Mouse (Mus musculus) CH12.LX (cell line): ENCODE measurements at regions not wholly inside any gene's neighbourhood (a gene's known extent, or its start where the extent isn't known, plus 50 kb on each side); places are given as distances from the start of the nearest gene placed in this dataset.

Source experiments
- DNase-seq: peaks from one replicate; pipeline ENCODE4 v3.0.0-alpha.2; 2013; ENCODE audit errors: extremely low read depth
- H3K27ac ChIP-seq: 2 replicates; pipeline ENCODE4 v1.5.1; 2012; ENCODE audit warnings: low read depth, mild to moderate bottlenecking, control low read depth, moderate library complexity; ENCODE audit not compliant: insufficient read depth
- H3K27me3 ChIP-seq: replicated peaks from 2 replicates; pipeline ENCODE3; 2012; ENCODE audit warnings: inconsistent platforms
- H3K36me3 ChIP-seq, 2 experiments: replicated peaks in 1 of 2; 2 replicates each; pipeline versions ENCODE3 to v1.6.1; 2012; ENCODE audit warnings: inconsistent platforms in 1 of 2, low read length in 1 of 2, mild to moderate bottlenecking in 1 of 2, mixed read lengths in 1 of 2, moderate library complexity in 1 of 2; ENCODE audit not compliant: control insufficient read depth in 1 of 2, insufficient read depth in 1 of 2
- H3K4me1 ChIP-seq, 2 experiments: 2 replicates each; pipeline ENCODE4 v1.6.1; 2012; ENCODE audit warnings: inconsistent platforms in 1 of 2, moderate library complexity in 1 of 2; ENCODE audit not compliant: insufficient read depth in 2 of 2, control insufficient read depth in 1 of 2
- H3K4me2 ChIP-seq: 2 replicates; pipeline ENCODE4 v1.6.1; 2012; ENCODE audit warnings: low read depth, mild to moderate bottlenecking, control low read depth; ENCODE audit not compliant: poor library complexity, insufficient read depth, severe bottlenecking
- H3K4me3 ChIP-seq, 3 experiments: fragments of 150-350 bp in 1 of 3; sonication (generic) in 1 of 3; replicated peaks in 1 of 3; 2 replicates each; pipeline versions ENCODE3 to v1.5.1; 2011 to 2012; ENCODE audit warnings: low read depth in 2 of 3, low read length in 2 of 3, mild to moderate bottlenecking in 2 of 3, moderate library complexity in 2 of 3, control low read depth in 1 of 3, improper control_type of control experiment in 1 of 3, inconsistent platforms in 1 of 3, mixed read lengths in 1 of 3; ENCODE audit not compliant: poor library complexity in 1 of 3
- H3K79me2 ChIP-seq: replicated peaks from 2 replicates; pipeline ENCODE4 v1.6.1; 2012; ENCODE audit warnings: mild to moderate bottlenecking, moderate library complexity; ENCODE audit not compliant: control insufficient read depth, poor library complexity, insufficient read depth, severe bottlenecking; ENCODE audit errors: extremely low read depth
- H3K9ac ChIP-seq: 2 replicates; pipeline ENCODE4 v1.6.1; 2012; ENCODE audit warnings: low read depth, mild to moderate bottlenecking, control low read depth, moderate library complexity; ENCODE audit not compliant: insufficient read depth
- H3K9me3 ChIP-seq: replicated peaks from 2 replicates; pipeline ENCODE3; 2012; ENCODE audit warnings: low read length, inconsistent platforms, mixed read lengths
- BHLHE40 ChIP-seq: IDR thresholded peaks from 2 replicates; pipeline ENCODE4 v1.6.1; 2011; ENCODE audit warnings: mild to moderate bottlenecking, low read depth, low read length, improper control_type of control experiment
- CHD1 ChIP-seq: IDR thresholded peaks from 2 replicates; pipeline ENCODE4 v1.6.1; 2012; ENCODE audit warnings: low read depth, low read length, improper control_type of control experiment, inconsistent platforms
- CHD2 ChIP-seq: IDR thresholded peaks from 2 replicates; pipeline ENCODE4 v1.6.1; 2011; ENCODE audit warnings: low read length, improper control_type of control experiment
- CTCF ChIP-seq, 2 experiments: IDR thresholded peaks in 1 of 2; conservative IDR thresholded peaks in 1 of 2; 2 replicates each; pipeline ENCODE4 v1.5.1; 2011 to 2012; ENCODE audit warnings: low read depth in 2 of 2, low read length in 2 of 2, improper control_type of control experiment in 1 of 2, inconsistent platforms in 1 of 2, mild to moderate bottlenecking in 1 of 2, moderate library complexity in 1 of 2
- E2F4 ChIP-seq: IDR thresholded peaks from 2 replicates; pipeline ENCODE4 v1.6.1; 2011; ENCODE audit warnings: low read depth, low read length, improper control_type of control experiment; ENCODE audit not compliant: insufficient replicate concordance
- ELF1 ChIP-seq: IDR thresholded peaks from 2 replicates; pipeline ENCODE4 v1.6.1; 2014; ENCODE audit warnings: low read depth, mild to moderate bottlenecking, inconsistent platforms, low read length, improper control_type of control experiment
- EP300 ChIP-seq: IDR thresholded peaks from 2 replicates; pipeline ENCODE4 v1.6.1; 2011; ENCODE audit warnings: low read length, improper control_type of control experiment
- ETS1 ChIP-seq: conservative IDR thresholded peaks from 2 replicates; pipeline ENCODE4 v1.6.1; 2012; ENCODE audit warnings: low read depth, mild to moderate bottlenecking, inconsistent platforms, low read length, improper control_type of control experiment, moderate library complexity
- GABPA ChIP-seq: IDR thresholded peaks from 2 replicates; pipeline ENCODE4 v1.6.1; 2012; ENCODE audit warnings: low read depth, low read length, improper control_type of control experiment, inconsistent platforms; ENCODE audit not compliant: insufficient replicate concordance
- HCFC1 ChIP-seq: IDR thresholded peaks from 2 replicates; pipeline ENCODE4 v1.6.1; 2012; ENCODE audit warnings: low read depth, mild to moderate bottlenecking, inconsistent platforms, low read length, improper control_type of control experiment
- IRF4 ChIP-seq: IDR thresholded peaks from 2 replicates; pipeline ENCODE4 v1.6.1; 2014; ENCODE audit warnings: low read depth, mild to moderate bottlenecking, inconsistent platforms, low read length, improper control_type of control experiment
- JUN ChIP-seq: IDR thresholded peaks from 2 replicates; pipeline ENCODE4 v1.6.1; 2011; ENCODE audit warnings: low read depth, mild to moderate bottlenecking, low read length, improper control_type of control experiment, moderate library complexity; ENCODE audit not compliant: insufficient read depth
- JUND ChIP-seq: conservative IDR thresholded peaks from 2 replicates; pipeline ENCODE4 v1.6.1; 2011; ENCODE audit warnings: low read depth, low read length, improper control_type of control experiment
- KAT2A ChIP-seq: IDR thresholded peaks from 2 replicates; pipeline ENCODE4 v1.6.1; 2012; ENCODE audit warnings: low read length, improper control_type of control experiment, inconsistent platforms; ENCODE audit not compliant: insufficient replicate concordance
- MAFK ChIP-seq: IDR thresholded peaks from 2 replicates; pipeline ENCODE4 v1.6.1; 2011; ENCODE audit warnings: low read length, improper control_type of control experiment; ENCODE audit not compliant: insufficient replicate concordance
- MAX ChIP-seq: IDR thresholded peaks from 2 replicates; pipeline ENCODE4 v1.6.1; 2011; ENCODE audit warnings: low read length, improper control_type of control experiment
- MAZ ChIP-seq: IDR thresholded peaks from 2 replicates; pipeline ENCODE4 v1.6.1; 2012; ENCODE audit warnings: low read depth, mild to moderate bottlenecking, inconsistent platforms, low read length, improper control_type of control experiment, moderate library complexity
- MEF2A ChIP-seq: IDR thresholded peaks from 2 replicates; pipeline ENCODE4 v1.6.1; 2014; ENCODE audit warnings: low read depth, mild to moderate bottlenecking, inconsistent platforms, low read length, improper control_type of control experiment, borderline replicate concordance
- MXI1 ChIP-seq: IDR thresholded peaks from 2 replicates; pipeline ENCODE4 v1.6.1; 2011; ENCODE audit warnings: mild to moderate bottlenecking, low read depth, low read length, improper control_type of control experiment
- MYC ChIP-seq: IDR thresholded peaks from 2 replicates; pipeline ENCODE4 v1.6.1; 2011; ENCODE audit warnings: low read depth, mild to moderate bottlenecking, improper control_type of control experiment, low read length
- NELFE ChIP-seq: IDR thresholded peaks from 2 replicates; pipeline ENCODE4 v1.6.1; 2011; ENCODE audit warnings: low read depth, low read length, improper control_type of control experiment
- NRF1 ChIP-seq: IDR thresholded peaks from 2 replicates; pipeline ENCODE4 v1.6.1; 2014; ENCODE audit warnings: low read depth, mild to moderate bottlenecking, inconsistent platforms, low read length, improper control_type of control experiment, moderate library complexity
- PAX5 ChIP-seq: IDR thresholded peaks from 2 replicates; pipeline ENCODE4 v1.6.1; 2012; ENCODE audit warnings: low read length, inconsistent platforms, mixed read lengths
- POLR2A ChIP-seq: IDR thresholded peaks from 2 replicates; pipeline ENCODE4 v1.6.1; 2011; ENCODE audit warnings: low read depth, mild to moderate bottlenecking, improper control_type of control experiment, low read length
- POLR2AphosphoS2 ChIP-seq: IDR thresholded peaks from 2 replicates; pipeline ENCODE4 v1.6.1; 2011; ENCODE audit warnings: low read depth, low read length, improper control_type of control experiment
- RAD21 ChIP-seq: IDR thresholded peaks from 2 replicates; pipeline ENCODE4 v1.6.1; 2011; ENCODE audit warnings: low read depth, mild to moderate bottlenecking, low read length, improper control_type of control experiment, moderate library complexity
- RCOR1 ChIP-seq: conservative IDR thresholded peaks from 2 replicates; pipeline ENCODE4 v1.6.1; 2012; ENCODE audit warnings: low read depth, mild to moderate bottlenecking, inconsistent platforms, low read length, improper control_type of control experiment
- SIN3A ChIP-seq: IDR thresholded peaks from 2 replicates; pipeline ENCODE4 v1.6.1; 2012; ENCODE audit warnings: low read length, improper control_type of control experiment, inconsistent platforms
- SMC3 ChIP-seq: IDR thresholded peaks from 2 replicates; pipeline ENCODE4 v1.6.1; 2011; ENCODE audit warnings: low read depth, low read length, improper control_type of control experiment
- TBP ChIP-seq: conservative IDR thresholded peaks from 2 replicates; pipeline ENCODE4 v1.6.1; 2011; ENCODE audit warnings: low read depth, low read length, improper control_type of control experiment
- TCF12 ChIP-seq: IDR thresholded peaks from 2 replicates; pipeline ENCODE4 v1.6.1; 2014; ENCODE audit warnings: low read depth, mild to moderate bottlenecking, inconsistent platforms, low read length, improper control_type of control experiment
- UBTF ChIP-seq: IDR thresholded peaks from 2 replicates; pipeline ENCODE4 v1.6.1; 2012; ENCODE audit warnings: low read depth, mild to moderate bottlenecking, inconsistent platforms, low read length, improper control_type of control experiment, moderate library complexity
- USF1 ChIP-seq: IDR thresholded peaks from 2 replicates; pipeline ENCODE4 v1.6.1; 2014; ENCODE audit warnings: low read depth, mild to moderate bottlenecking, inconsistent platforms, low read length, improper control_type of control experiment
- USF2 ChIP-seq: conservative IDR thresholded peaks from 2 replicates; pipeline ENCODE4 v1.6.1; 2011; ENCODE audit warnings: low read depth, low read length, improper control_type of control experiment
- ZC3H11A ChIP-seq: IDR thresholded peaks from 2 replicates; pipeline ENCODE4 v1.6.1; 2012; ENCODE audit warnings: low read depth, mild to moderate bottlenecking, inconsistent platforms, low read length, improper control_type of control experiment
- ZKSCAN1 ChIP-seq: IDR thresholded peaks from 2 replicates; pipeline ENCODE4 v1.6.1; 2012; ENCODE audit warnings: low read depth, inconsistent platforms, low read length, improper control_type of control experiment, borderline replicate concordance
- ZMIZ1 ChIP-seq: IDR thresholded peaks from 2 replicates; pipeline ENCODE4 v1.6.1; 2012; ENCODE audit warnings: low read depth, mild to moderate bottlenecking, inconsistent platforms, low read length, improper control_type of control experiment
- ZNF384 ChIP-seq: IDR thresholded peaks from 2 replicates; pipeline ENCODE4 v1.6.1; 2012; ENCODE audit warnings: low read depth, low read length, improper control_type of control experiment, inconsistent platforms
- dilution Hi-C: fragments of 300-500 bp; cut with MboI; formaldehyde crosslinking; loops from 2 replicates; pipeline ENCODE4 v1.14.3; 2020; ENCODE audit warnings: low sequenced_read_pairs; ENCODE audit not compliant: extremely low pct_unique_long_range_greater_than_20kb, extremely low pct_ligation_motif_present
- in situ Hi-C: fragments of 300-500 bp; cut with MboI; formaldehyde crosslinking; loops from 3 replicates; pipeline ENCODE4 v1.14.3; 2019; ENCODE audit warnings: low sequenced_read_pairs, low pct_ligation_motif_present, low pct_unique_long_range_greater_than_20kb, mixed read lengths

DNA sequence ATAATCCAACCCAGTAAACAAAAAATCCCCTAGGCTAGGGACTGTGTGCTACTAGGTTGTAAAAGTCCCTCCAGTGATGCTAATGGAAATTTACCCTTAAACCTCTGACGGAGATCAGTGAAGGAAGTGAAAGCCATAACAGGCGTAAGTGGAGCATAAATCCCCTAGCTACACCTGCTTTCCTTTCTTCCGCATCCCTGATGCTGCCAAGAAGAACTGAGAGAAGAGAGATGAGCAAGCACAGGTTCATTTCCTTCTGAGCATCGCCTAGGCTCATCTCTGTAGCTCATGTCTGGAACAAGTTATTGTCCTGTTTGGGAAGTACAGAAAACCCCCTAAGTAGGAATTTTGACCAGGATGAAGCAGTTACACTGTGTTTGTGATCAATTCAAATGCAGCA lies 89.8 kb downstream of the Tmsb4x start:
- no peaks in the 10 kb centered on the region for H3K79me2 ChIP-seq
- H3K36me3 ChIP-seq: no peaks in the 10 kb centered on the region
- TF ChIP-seq IRF4 (peak; percentile 97), TCF12 (peak; percentile 96), NELFE (no peak), HCFC1 (no peak), BHLHE40 (peak; percentile 70), ETS1 (peak; percentile 81), JUND (peak; percentile 85), POLR2AphosphoS2 (no peak), PAX5 (no peak), KAT2A (no peak), ZC3H11A (no peak), CTCF (conservative IDR thresholded peaks at IDR 0.05 in 1 of 2, IDR thresholded peaks at IDR 0.05 in 1 of 2; ENCODE audit: low read depth in 2 of 2, low read length in 2 of 2) (no peak), JUN (peak; percentile 78), ZKSCAN1 (no peak), UBTF (no peak), TBP (no peak), NRF1 (no peak), SIN3A (peak; percentile 76; the same call in 1 of the 2 replicates), E2F4 (no peak), MEF2A (peak; percentile 91), EP300 (peak; percentile 98), ELF1 (peak; percentile 69), USF2 (no peak), GABPA (no peak), ZMIZ1 (no peak), RCOR1 (peak; percentile 94), MAFK (peak; percentile 67; the same call in 1 of the 2 replicates), ZNF384 (no peak), MYC (no peak), MXI1 (no peak), SMC3 (peak; percentile 9; the same call in 1 of the 2 replicates), CHD1 (no peak), MAZ (peak; percentile 52; the same call in 1 of the 2 replicates), USF1 (no peak), RAD21 (no peak), POLR2A (0 out of 2 replicates have a peak, but pooled peaks have one; percentile 27), CHD2 (peak; percentile 77), MAX (peak; percentile 67; the same call in 1 of the 2 replicates)
- H3K27me3 ChIP-seq: no peaks in the 10 kb centered on the region
- in situ Hi-C loops: loop anchor here (10.0 to 25.0 kb wide), 2 partner anchors 86 to 307 kb away; partner anchors contain the start of gene Tmsb4x
- H3K27ac ChIP-seq: peak overlapping the region; percentile 83
- 0 out of 2 replicates have a peak overlapping the region, but pooled peaks have one; percentile 21 for H3K4me2 ChIP-seq
- dilution Hi-C loops: no loop called here
- H3K9ac ChIP-seq: no peak overlapping the region
- no peak overlapping the region for H3K4me3 ChIP-seq
- H3K4me1 ChIP-seq: peaks cover 5 to 31% of the 10 kb centered on the region in 2 experiments; a peak in 2 of 4 replicates
- DNase-seq: peak; percentile 86
- H3K9me3 ChIP-seq: no peaks in the 10 kb centered on the region
